Mouse (Mus musculus): ENCODE data around the gene Mapkapk3. TPM values are rescaled to one million over a fixed set of nuclear protein-coding genes. Genes with fewer than 3 reads are reported as not detected.

Mapkapk3 gene
- total RNA-seq, 2 experiments from 2014 or later = 1.9 to 2.7 TPM

GRCm38 (mm10) chr9:107250416-107251337 is 39.0 kb downstream of the Mapkapk3 start:
- intact Hi-C loops (cut with DNase I) = no loop called here
- DNase-seq (ENCODE audit: extremely low spot score in 1 of 2, low spot score in 2 of 2) = peak in 1 of 2 experiments; percentile 52

GRCm38 (mm10) chr9:107249154-107249553 is 40.5 kb downstream of the Mapkapk3 start:
- intact Hi-C loops (cut with DNase I) = loop anchor here (5.0 kb wide), 2 partner anchors 43 to 93 kb away; partner anchors contain the start of gene 6430571L13Rik

GRCm38 (mm10) chr9:107246170-107246569 is 43.5 kb downstream of the Mapkapk3 start:
- DNase-seq (ENCODE audit: extremely low spot score in 1 of 2, low spot score in 2 of 2) = no peak
- intact Hi-C loops (cut with DNase I) = loop anchor here (5.0 kb wide), 2 partner anchors 46 to 96 kb away; partner anchors contain the start of gene 6430571L13Rik

More at GRCm38 (mm10) chr9:107249154-107249553, 40.5 kb downstream of the Mapkapk3 start:
- DNase-seq (ENCODE audit: extremely low spot score in 1 of 2, low spot score in 2 of 2) = peak in 1 of 2 experiments; percentile 72

GRCm38 (mm10) chr9:107245311-107245710 is 44.4 kb downstream of the Mapkapk3 start:
- intact Hi-C loops (cut with DNase I) = loop anchor here (5.0 kb wide), 2 partner anchors 47 to 97 kb away; partner anchors contain the start of gene 6430571L13Rik
- no peak for DNase-seq (ENCODE audit: extremely low spot score in 1 of 2, low spot score in 2 of 2)

- intact Hi-C loops (cut with DNase I) = loop anchor here (10.0 kb wide), 1 partner anchor 231 kb away; no protein-coding TSS in a partner anchor
- no peak for DNase-seq (ENCODE audit: extremely low spot score in 1 of 2, low spot score in 2 of 2)
Observed at GRCm38 (mm10) chr9:107236151-107236550, 53.5 kb downstream of the Mapkapk3 start.

GRCm38 (mm10) chr9:107235261-107235660 is 54.4 kb downstream of the Mapkapk3 start:
- intact Hi-C loops (cut with DNase I) = loop anchor here (10.0 kb wide), 1 partner anchor 230 kb away; no protein-coding TSS in a partner anchor
- DNase-seq (ENCODE audit: extremely low spot score in 1 of 2, low spot score in 2 of 2) = no peak

GRCm38 (mm10) chr9:107232140-107232539 is 57.5 kb downstream of the Mapkapk3 start:
- no peak for DNase-seq (ENCODE audit: extremely low spot score in 1 of 2, low spot score in 2 of 2)
- intact Hi-C loops (cut with DNase I) = loop anchor here (5.0 to 10.0 kb wide), 2 partner anchors 70 to 227 kb away; no protein-coding TSS in a partner anchor

- intact Hi-C loops (cut with DNase I) = loop anchor here (5.0 to 10.0 kb wide), 2 partner anchors 69 to 227 kb away; no protein-coding TSS in a partner anchor
- peak; percentile 61 to 84 for DNase-seq (ENCODE audit: extremely low spot score in 1 of 2, low spot score in 2 of 2)
Observed at GRCm38 (mm10) chr9:107231539-107232139, 58.0 kb downstream of the Mapkapk3 start, which contains the start of gene Dock3. TSS of gene Dock3 (minus strand) at chr9:107231909.

GRCm38 (mm10) chr9:107230991-107231538 is 58.6 kb downstream of the Mapkapk3 start:
- peak in 1 of 2 experiments; percentile 80 for DNase-seq (ENCODE audit: extremely low spot score in 1 of 2, low spot score in 2 of 2)
- intact Hi-C loops (cut with DNase I) = loop anchor here (5.0 to 10.0 kb wide), 2 partner anchors 69 to 226 kb away; no protein-coding TSS in a partner anchor

- DNase-seq (ENCODE audit: extremely low spot score in 1 of 2, low spot score in 2 of 2) = no peak
- intact Hi-C loops (cut with DNase I) = no loop called here
Observed at GRCm38 (mm10) chr9:107224597-107224996, 65.1 kb downstream of the Mapkapk3 start.

Small RNAs within 50 kb of the gene (microRNA-seq; reads per million reads assigned to microRNA genes)
- 2.3 reads per million for gene Gm22238

Other genes with a start within 250 kb of the Mapkapk3 start
- gene Dock3, start 58.0 kb downstream of the Mapkapk3 start, total RNA-seq (2021) = 100 to 1,000 TPM; 168 to 173 TPM
- 10 to 100 TPM in 1 of 2 experiments, 1 to 10 TPM in 1; 9.4 to 11.8 TPM for gene Cish, start 6.1 kb upstream of the Mapkapk3 start, total RNA-seq (2021)
- 10 to 100 TPM; 14.3 to 16.6 TPM for gene Hemk1, start 48.5 kb upstream of the Mapkapk3 start, total RNA-seq (2021)
- gene 6430571L13Rik, start 50.7 kb upstream of the Mapkapk3 start, total RNA-seq (2021) = 1 to 10 TPM; 4.0 TPM
- gene Cacna2d2, start 109.7 kb upstream of the Mapkapk3 start, total RNA-seq (2021) = 10 to 100 TPM; 33.8 to 37.8 TPM
- gene Tmem115, start 244.1 kb upstream of the Mapkapk3 start, total RNA-seq (2021) = 10 to 100 TPM; 31.8 to 35.7 TPM